Mouse (Mus musculus) mesoderm, embryonic 11.5 days (tissue): ENCODE results near the gene Nup98.

Experiments
- DNase-seq: peaks from one replicate; pipeline ENCODE4 v3.0.0-alpha.2; 2012; ENCODE audit warnings: low read depth, low spot score

Gene Nup98

DNA sequence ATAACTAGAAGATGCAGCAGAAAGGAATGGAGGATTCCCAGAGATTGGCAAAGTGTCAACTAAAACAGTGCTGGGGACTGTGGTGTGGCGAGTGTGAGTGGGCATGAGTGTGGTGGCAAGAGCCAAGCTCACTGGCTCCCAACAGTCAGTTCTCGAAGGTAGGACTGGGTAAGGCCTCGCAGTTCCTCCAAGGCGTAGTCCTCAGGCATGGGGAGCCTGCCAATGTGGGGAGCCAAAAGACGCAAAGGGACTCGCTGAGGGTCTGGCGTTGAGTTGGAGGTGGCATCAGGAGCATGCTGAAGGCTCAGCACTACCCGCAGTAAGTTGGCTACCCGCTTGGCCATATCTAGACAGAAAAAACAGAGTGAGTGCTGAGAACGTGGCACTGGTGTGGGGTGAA, 89.7 kb downstream of the Nup98 start:
- no peak for DNase-seq

DNA sequence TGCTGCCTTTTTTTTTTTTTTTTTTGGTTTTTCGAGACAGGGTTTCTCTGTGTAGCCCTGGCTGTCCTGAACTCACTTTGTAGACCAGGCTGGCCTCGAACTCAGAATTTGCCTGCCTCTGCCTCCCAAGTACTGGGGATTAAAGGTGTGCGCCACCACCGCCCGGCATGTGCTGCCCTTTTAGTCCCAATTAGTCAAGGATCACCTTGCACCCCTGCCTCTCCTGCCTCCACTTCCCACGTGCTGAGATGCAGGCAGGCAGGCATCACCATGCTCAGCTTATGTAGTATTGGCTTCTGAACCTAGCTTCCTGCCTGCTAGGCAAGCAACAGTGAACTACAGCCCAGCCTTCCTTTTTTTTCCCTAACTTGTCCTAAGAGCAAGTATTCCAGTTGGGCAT, 92.6 kb downstream of the Nup98 start:
- DNase-seq = no peak

DNA sequence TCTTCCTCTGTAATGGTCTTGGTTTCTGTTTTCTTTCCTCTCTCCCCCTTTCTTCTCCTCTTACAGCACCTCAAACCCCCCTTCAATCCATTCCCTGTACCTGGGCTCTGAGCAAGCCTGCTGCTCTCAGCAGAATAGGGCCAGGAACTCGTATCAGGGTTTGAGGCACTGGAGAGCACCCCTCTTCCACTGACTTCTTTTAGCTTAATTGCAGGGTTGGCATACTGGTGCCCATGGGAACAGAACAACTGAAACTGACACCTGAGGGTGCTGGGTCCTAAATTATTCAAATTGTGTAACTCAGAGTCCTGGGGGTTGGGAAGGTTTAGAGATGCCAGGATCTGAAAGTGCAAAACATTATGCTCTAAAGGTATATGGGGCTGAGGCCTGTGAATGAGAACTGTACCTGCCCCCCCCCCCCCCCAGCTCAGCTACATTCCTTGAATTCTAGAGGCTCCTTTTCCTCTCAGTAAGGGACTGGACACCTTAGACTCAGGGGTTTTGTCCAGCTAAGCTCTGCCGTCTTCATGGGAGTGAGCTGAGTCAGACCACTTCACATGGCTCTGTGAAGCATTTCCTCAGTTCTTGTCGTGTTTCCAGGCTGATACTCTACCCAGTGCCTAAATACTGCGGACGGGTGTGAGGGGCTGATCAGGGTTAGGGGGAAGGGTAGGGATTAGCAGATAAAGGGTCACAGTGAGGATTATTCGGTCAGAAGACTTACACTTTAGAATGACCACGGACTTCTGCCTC, 93.2 kb downstream of the Nup98 start, which contains the start of gene Chrna10:
Chrna10 (minus strand) TSS at position 250 of the 753 bp plus-strand sequence.
- no peak for DNase-seq

DNA sequence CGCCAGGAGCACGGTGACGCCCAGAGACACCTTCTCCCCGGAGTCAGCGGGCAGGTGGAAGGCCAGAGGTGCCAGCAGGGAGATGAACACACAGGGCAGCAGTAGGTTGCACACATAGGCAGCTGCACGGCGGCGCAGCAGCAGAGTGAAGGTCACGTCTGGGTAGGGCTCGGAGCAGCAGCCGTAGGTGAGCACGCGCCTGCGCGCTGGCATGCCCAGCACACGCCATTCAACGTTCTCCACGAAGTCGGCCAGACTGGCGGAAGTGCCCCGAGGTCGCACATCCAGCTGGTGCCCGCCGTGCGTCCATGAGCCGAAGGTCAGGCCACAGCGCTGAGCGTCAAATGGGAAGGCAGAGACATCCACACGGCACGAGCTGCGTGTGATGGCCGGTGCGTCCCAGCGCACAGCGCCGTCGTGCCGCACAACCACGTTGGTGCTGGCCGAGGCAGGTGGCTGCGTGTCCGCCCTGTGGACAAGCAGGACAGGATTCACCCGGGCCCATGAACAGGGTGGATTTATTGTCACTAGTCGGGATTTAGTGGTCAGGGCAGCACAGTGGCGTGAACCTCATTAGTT, 96.7 kb downstream of the Nup98 start:
- DNase-seq = no peak

DNA sequence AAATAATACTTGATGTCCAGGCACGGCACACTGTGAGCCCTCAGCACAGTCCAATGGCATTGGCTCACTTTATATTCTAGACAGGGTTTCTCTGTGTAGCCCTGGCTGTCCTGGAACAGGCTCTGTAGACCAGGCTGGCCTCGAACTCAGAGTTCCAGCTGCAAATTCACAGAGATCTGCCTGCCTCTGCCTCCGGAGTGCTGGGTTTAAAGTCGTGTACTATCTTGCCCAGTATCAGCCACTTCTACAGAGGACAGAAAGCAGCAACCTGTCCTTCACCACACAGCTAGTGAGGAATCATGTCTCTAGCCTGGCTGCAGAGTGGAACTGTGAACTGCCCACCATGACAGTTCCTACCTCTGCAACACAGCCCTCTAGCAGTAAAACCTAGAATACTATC, 100.2 kb downstream of the Nup98 start:
- no peak for DNase-seq

DNA sequence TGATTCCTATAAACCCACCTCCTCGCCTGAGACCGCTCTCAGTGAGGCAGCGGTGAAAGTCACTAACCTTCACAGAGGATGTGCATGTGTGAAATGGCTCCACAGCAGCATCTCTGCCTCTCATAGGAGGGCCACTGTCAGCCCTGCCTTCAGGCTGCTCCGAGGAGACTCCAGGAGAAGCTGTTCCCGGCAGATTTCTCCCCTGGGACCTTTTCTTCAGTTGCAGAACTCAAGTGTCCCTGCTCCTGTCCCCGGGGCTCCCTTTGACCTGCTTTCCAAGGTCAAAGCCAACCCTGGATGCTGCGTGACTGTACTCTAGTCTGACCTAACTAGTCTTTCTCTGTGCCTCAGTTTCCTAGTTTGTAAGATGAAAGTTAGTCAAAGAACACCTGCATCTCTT, 100.8 kb downstream of the Nup98 start, which contains the start of gene Art5:
Art5 (minus strand) TSS at position 319 of the 400 bp plus-strand sequence.
- DNase-seq = no peak

DNA sequence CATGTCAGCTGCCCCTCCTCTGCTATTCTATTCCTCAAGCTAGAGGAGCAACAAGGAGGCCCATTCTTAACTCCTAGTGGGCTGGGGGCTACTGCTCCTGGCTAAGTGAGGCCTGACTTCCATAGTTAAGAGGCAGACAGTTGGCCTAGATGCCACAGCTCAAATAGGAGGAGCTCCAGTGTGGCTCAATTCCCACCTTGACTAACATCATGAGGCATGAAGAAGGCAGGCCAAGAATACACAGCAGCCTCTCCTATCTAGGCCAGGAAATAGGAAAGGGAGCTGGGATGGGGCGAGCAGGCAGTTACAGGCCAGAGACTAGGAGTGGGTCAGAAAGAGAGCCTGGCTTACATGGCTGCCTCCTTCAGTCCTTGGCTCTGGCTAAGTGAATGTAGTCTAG, 101.8 kb downstream of the Nup98 start:
- DNase-seq = no peak

DNA sequence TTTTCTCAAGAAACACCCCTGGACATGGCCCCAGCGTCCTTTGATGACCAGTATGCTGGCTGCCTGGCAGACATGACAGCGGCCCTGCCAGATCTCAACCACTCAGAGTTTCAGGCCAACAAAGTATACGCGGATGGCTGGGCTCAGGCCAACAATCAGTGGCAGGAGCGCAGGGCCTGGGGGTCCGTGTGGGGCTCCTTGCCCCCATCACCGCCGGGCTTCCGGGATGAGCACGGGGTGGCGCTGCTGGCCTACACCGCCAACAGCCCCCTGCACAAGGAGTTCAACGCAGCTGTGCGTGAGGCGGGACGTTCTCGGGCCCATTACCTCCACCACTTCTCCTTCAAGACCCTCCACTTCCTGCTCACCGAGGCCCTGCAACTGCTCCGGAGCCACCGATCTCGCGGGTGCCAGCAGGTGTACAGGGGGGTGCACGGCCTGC, 103.3 kb downstream of the Nup98 start:
- DNase-seq = no peak

DNA sequence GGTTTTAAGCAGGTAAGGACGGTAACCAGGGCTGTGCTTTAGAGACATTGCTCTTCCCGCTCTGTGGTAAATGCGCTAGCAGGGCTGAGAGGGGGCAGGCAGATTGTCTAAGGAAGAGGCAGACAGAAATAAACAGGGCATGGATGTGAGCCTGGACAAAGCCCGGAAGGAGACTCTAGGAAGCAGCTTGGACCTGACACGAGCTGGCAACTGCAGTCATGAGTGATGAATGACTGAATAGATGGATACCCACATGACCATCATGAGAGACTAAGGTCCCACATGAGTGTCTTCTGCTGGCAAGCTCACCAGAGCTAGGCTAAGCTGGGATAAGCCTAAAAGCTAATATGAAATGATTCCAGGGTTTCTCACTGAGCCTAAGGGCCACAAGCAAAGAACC, 105.8 kb downstream of the Nup98 start:
- no peak for DNase-seq

DNA sequence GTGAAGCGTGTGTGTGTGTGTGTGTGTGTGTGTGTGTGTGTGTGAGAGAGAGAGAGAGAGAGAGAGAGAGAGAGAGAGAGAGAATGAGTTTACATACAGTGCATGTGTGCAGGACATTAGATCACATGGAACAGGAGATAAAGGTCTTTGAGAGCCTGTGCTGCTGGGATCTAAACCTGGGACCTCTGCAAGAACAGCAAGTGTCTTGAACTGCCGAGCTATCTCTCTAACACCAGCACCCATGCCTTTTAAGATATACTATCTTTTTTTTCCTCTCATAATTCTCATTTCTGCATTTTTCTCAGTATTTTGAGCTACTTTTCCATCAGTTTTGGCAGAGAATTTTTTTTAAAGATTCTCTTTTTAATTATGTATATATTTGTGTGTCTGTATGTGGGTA, 106.4 kb downstream of the Nup98 start:
- no peak for DNase-seq

DNA sequence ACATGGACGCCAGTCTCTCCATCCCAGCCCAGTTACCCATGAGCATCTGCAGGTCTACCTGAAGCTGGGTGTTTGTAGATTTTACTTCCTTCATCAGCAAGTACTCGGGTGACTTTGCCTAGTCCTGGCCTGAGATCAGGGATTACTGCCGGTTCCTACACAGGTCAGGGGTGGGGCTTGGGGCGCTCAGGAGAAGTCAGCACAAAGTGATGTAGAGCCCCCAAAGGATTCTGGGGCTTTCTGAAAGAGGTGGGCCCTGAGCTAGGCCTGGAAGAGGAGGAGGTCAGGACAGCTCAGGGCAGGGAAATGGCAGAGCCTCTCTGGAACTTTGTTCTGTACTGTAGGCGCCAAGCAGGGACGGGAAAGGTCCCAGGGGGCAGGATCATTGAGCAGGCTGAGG, 107.3 kb downstream of the Nup98 start:
- DNase-seq = no peak

DNA sequence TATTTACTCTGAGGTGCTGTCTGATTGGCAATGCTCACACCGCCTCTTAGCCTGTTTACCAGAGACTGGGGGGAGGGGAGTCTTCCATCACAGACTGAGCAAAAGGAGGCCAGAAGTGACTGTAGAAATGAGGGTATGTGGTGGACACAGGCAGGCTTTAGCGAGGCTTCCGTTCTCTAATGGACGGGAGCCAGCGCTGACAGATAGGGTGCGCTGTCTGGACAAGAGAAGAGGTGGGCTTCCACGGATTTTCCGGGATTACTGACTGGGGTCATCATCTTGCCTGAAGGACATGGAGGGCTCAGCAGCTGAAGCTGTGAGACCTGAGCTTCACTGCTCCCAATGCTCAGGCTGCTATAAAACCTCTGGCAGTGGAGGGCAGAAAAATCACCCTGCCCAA, 107.7 kb downstream of the Nup98 start:
- DNase-seq = no peak

DNA sequence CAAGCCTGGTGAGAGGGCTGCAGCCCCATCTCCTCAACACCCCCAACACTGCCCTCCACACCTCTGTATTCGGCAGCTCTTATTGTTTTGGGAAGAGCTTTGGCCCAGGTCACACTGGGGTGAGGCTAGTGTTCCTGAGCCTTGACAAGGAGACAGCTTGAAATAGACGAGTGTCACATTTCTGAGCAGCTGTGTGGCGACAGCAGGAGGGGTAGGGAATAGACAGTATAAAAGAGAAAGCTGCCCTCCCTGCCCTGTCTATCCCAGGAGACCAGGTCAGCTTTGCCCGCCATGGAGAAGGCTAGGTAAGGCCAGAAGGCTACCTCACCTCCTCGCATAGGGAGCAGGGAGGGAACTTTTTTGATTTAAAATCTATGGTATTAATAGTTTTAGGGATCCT, 108.5 kb downstream of the Nup98 start, which contains the start of gene Art1:
Art1 (plus strand) TSS at position 257 of the 400 bp plus-strand sequence.
- DNase-seq = no peak

DNA sequence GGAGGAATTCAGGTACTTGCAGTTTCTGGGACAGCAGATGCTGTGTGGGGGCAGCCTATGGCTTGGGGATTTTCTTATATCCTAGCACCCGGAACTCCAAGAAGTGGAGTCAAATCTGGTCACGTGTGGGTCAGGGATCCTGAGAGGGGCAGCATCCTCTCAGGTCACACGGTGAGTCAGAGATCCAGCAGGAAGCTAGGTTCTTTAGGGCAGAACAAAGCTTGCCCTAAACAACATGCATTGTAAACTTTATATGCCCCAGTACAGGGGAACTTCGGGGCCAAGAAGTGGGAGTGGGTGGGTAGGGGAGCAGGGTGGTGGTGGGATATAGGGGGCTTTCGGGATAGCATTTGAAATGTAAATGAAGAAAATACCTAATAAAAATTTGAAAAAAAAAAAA, 109.1 kb downstream of the Nup98 start:
- no peak for DNase-seq

DNA sequence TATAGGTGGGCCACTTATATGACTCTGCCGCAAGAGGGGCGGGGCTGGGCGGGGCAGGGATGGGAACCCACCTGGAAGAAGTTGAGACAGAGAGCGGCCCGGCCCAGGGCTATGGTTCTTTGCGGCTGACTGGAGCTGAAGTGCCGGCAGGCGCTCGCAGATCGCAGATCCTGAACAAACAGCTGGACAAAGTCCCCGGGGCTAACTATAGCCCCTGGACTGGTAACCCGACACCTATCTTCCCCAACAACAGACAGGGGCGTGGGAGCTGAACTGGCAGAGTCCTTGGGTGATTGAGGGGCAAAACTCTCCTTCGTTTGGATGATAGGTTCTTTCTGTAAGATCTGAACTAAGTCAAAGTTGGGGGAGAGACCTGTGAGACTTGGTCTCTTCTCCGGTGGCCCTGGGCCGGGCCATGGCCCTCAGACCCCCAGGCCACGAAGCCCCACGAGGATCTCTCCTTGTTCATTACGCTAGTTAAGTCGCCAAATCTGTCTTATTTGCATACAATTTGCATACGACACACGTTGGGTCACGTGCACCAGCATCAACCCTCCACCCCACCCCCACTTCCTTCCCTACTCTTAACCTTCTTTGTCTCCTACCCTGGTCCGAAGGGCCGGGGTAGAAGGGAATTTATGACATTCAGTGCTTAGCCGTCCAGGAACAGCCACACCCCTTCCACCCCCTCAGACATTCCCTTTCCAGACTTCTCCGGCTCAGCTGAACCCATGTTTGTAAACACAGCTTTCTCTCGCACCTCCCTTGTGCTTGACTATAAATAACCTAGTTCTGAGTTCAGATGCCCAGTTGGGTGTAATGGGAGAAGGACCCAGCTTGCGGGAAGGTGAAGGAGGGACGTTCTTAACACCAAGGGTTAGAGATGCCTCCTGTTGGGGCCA, 110.0 kb downstream of the Nup98 start:
- DNase-seq = peak; percentile 75

DNA sequence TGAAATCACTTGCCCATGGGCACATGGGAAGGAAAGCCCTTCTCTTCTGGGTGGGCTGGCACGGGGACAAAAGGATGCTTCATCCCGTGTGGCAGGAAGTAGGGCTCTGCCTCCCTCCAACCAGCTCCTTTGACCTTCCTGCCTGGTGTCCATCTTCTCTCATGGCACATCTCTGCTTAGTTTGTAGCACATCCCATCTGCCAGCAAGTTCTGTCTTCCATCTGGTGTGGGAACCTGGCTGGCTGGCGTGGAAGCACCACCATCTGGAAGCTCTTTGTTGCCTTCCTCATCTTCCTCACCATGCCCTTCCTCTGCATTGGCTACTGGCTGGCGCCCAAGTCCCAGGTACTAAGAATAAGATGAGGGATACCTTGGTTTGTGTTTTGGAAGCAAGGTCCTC, 122.6 kb downstream of the Nup98 start:
- DNase-seq = no peak

DNA sequence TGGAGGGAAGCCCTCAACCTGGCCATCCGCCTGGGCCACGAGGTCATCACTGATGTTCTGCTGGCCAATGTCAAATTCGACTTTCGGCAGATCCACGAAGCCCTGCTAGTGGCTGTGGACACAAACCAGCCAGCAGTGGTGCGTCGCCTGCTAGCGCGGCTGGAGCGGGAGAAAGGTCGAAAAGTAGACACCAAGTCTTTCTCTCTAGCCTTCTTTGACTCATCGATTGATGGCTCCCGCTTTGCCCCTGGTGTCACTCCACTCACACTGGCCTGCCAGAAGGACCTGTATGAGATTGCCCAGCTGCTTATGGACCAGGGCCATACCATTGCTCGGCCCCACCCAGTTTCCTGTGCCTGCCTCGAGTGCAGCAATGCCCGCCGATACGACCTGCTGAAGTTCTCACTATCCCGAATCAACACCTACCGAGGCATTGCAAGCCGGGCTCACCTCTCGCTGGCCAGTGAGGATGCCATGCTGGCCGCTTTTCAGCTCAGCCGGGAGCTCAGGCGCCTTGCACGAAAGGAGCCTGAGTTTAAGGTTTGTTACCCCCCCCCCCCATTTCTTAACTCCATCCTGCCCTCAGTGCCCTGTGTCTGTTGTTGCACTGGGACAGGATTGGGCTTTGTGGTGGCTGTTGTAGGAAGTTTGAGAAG, 125.8 kb downstream of the Nup98 start:
- no peak for DNase-seq

DNA sequence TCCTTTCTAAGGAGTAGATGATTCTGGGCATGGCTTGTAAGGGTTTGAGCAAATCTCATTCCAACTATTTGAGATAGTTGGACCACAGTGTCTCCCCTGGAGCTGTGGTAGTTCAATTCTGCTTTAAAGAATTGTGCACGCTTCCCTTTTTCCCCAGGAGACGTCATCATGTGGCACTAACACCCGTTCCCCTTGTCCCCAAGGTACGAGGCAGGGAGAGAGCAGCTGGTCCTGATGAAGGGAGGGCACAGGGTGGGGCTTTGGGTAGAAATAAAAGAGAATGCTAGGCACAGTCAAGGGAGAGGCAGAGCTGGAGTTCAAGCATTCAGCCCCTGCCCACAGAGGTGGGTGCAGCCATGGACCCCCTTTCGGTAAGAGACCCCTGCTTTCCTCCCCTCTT, 127.2 kb downstream of the Nup98 start, which contains the start of gene Trpc2:
Trpc2 (plus strand) TSS at position 301 of the 400 bp plus-strand sequence.
- DNase-seq = no peak

DNA sequence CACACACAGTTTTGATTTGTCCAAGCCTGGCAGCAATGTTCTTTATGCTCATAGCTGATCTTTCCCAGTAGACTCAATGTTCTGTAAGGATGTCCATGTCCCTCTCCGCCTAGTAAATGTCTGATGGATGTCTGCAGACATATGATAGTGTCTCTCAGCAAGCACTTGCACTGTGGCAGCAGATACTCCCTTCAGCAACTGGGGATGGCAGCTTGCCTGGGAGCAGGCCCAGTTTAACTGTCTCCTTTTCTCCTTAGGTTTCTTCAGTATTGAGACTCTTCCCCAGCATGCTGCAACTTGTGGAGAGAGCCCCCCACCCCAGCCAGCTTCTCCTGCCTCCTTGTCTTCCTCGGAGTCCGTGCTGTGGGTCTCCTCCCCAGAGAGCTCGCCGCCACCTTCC, 128.2 kb downstream of the Nup98 start:
- no peak for DNase-seq

DNA sequence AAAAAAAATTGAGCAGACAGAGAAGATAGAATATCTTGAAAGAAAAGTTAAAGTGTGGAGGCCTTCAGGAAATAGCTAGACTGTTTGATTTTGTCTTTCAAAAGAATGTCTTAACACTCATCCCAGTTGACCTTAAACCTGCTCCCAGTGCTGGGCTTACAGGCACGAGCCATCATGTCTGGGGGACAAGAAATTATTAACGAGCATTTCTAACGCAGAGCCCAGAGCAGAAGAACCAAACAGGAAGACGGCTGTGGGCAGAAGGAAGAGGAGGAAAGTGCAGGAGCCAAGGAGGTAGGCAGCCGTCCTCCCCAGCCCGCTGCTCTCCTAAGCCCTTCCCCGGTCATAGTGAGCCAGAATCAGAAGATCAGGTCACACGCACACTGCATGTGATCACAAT, 129.7 kb downstream of the Nup98 start:
- DNase-seq = no peak

DNA sequence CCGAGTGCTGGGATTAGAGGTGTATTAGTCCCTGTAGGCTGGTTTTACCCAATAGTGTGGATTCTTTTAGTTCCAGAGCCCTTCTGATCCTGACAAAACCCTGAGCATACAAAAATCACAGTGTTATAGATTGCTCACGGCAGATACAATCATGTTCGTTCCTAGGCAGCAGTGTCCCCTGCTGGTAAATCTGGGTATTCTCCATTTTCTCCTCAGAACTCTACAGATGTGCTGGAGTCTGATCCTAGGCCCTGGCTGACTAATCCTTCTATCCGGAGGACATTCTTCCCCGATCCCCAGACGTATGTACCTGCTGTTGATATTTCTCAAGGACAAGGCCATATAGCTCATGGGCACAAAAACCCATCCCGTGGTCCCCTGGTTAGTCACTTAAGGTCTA, 131.5 kb downstream of the Nup98 start:
- no peak for DNase-seq
